Mouse (Mus musculus): ENCODE results near the gene Col27a1. TPM values are rescaled to one million over a fixed set of nuclear protein-coding genes. Genes with fewer than 3 reads are reported as not detected.

Col27a1 gene
- polyA plus RNA-seq, 1 experiment, result not detected

DNA sequence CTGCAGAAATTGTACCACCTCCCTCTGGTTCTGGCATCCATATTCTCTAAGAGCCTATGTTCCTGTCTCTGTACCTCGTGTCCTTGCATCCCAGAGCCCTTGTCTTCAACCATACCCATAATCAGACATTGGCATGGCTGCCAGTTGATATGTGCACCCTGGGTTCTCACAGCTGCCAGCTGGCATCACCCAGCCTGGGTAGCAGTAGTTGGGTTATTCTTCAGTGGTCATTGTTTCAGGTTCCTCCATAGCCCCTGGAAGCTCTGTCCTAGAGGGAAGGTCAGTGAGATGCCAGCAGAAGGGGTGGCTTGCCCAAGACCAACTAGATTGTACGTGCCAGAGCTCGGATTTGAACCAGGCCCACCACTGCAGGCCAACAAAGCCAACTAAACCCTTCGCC lies 77.9 kb downstream of the Col27a1 start:
- Histone ChIP-seq H3K4me3 (replicated peaks) (no peak overlapping the region), H3K4me1 (no peaks in the 10 kb centered on the region), H3K9me3 (no peaks in the 10 kb centered on the region)

DNA sequence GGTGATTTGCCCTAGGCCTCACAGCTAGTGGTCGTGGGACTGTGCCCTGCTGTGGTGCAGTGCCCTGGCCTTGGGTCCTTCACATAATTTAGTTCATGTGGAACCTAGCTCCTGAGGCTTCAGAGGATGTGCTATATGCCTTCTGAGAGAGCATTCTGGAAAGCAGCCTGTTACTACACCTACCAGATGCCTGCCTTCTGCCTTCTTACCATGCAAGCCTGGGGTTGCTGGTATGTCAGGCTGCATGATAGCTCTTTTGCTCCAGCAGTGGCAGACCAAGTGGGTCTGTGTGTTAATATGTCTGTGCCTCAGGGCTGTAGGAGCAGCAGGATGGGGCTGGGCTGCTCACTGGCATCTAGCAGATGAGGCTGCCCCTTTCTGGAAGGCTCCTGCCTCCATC lies 81.8 kb downstream of the Col27a1 start:
- TF ChIP-seq GATA1 (IDR thresholded peaks at IDR 0.05; ENCODE audit: borderline replicate concordance, low read length), result no peak
- TF ChIP-seq FLI1 (IDR thresholded peaks at IDR 0.05; ENCODE audit: low read length), result no peak
- H3K27me3 ChIP-seq (replicated peaks), result peaks cover 36% of the 10 kb centered on the region
- H3K9me3 ChIP-seq, result no peaks in the 10 kb centered on the region
- H3K4me1 ChIP-seq, result no peaks in the 10 kb centered on the region
- peak overlapping the region; percentile 12 for H3K4me3 ChIP-seq (replicated peaks)
- no peaks in the 10 kb centered on the region for H3K36me3 ChIP-seq (replicated peaks; ENCODE audit: low read length)

More for the DNA sequence above, 77.9 kb downstream of the Col27a1 start:
- TF ChIP-seq GATA1 (IDR thresholded peaks at IDR 0.05; ENCODE audit: borderline replicate concordance, low read length) (no peak), FLI1 (IDR thresholded peaks at IDR 0.05; ENCODE audit: low read length) (no peak)
- Histone ChIP-seq H3K36me3 (replicated peaks; ENCODE audit: low read length) (no peaks in the 10 kb centered on the region), H3K27me3 (replicated peaks) (peaks cover 24% of the 10 kb centered on the region)

DNA sequence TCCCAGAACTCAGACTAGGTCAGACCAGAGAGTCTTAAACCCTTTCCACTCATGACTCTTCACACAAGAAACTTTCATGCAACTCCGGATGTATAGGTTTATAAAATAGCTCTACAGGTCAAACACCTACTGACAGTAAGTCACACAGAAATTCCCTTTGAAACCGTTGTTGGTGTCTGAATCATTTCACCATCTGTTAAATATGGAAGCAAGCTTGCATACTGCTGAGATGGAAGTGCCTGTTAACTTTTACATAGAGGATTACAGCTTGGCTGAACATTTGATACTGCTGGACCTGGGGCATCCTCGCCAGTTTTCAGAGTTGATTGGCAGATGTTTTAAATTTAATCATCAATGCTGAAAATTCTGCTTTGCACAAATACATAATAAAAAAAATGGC lies 82.5 kb downstream of the Col27a1 start:
- Histone ChIP-seq H3K27me3 (replicated peaks) (peaks cover 40% of the 10 kb centered on the region), H3K9me3 (no peaks in the 10 kb centered on the region), H3K4me1 (no peaks in the 10 kb centered on the region), H3K36me3 (replicated peaks; ENCODE audit: low read length) (no peaks in the 10 kb centered on the region), H3K4me3 (replicated peaks) (no peak overlapping the region)
- TF ChIP-seq GATA1 (IDR thresholded peaks at IDR 0.05; ENCODE audit: borderline replicate concordance, low read length) (no peak), FLI1 (IDR thresholded peaks at IDR 0.05; ENCODE audit: low read length) (no peak)

DNA sequence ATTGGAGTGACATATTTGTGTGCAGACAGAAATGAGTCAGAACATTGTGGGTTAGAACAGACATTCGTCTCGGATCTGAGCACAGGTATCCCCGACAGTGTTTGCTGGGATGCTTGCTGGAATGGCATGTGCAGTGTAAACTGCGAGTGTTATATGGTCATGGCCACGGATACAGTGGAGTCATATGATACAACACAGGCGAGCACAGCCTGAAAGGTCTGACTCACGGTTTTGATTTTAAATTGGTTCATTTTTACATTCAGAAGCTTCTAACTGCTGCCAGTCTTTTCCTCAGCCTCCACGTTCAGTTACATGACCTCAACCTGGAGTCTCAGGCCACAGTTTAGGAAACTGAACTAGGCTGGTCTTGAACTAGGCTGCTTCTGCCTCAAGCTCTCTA lies 83.1 kb downstream of the Col27a1 start:
- Histone ChIP-seq H3K27me3 (replicated peaks) (peaks cover 41% of the 10 kb centered on the region), H3K4me3 (replicated peaks) (no peak overlapping the region), H3K9me3 (no peaks in the 10 kb centered on the region), H3K4me1 (no peaks in the 10 kb centered on the region), H3K36me3 (replicated peaks; ENCODE audit: low read length) (no peaks in the 10 kb centered on the region)
- no peak for TF ChIP-seq FLI1 (IDR thresholded peaks at IDR 0.05; ENCODE audit: low read length)
- no peak for TF ChIP-seq GATA1 (IDR thresholded peaks at IDR 0.05; ENCODE audit: borderline replicate concordance, low read length)

DNA sequence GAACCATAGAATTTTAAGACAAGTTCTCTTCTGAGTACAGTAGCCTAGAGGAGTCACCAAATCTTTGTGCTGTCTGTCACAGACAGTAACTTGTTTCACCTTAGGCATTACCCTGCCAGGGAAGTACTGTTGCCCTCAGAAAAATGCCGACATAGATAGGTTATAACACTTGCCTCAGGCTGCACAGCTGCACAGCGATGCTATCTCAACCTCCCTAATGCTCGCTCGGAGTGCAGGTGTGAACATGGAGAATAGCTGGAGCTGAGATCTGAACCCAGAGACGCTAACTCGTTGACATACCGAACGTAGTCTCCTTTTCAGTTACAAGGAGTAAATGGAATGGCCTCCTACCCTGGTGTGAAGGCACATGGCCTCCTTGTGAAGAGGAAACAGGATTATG lies 84.4 kb downstream of the Col27a1 start:
- no peak overlapping the region for H3K4me3 ChIP-seq (replicated peaks)
- no peaks in the 10 kb centered on the region for H3K9me3 ChIP-seq
- no peak for TF ChIP-seq GATA1 (IDR thresholded peaks at IDR 0.05; ENCODE audit: borderline replicate concordance, low read length)
- TF ChIP-seq FLI1 (IDR thresholded peaks at IDR 0.05; ENCODE audit: low read length), result no peak
- no peaks in the 10 kb centered on the region for H3K36me3 ChIP-seq (replicated peaks; ENCODE audit: low read length)
- peaks cover 50% of the 10 kb centered on the region for H3K27me3 ChIP-seq (replicated peaks)
- H3K4me1 ChIP-seq, result no peaks in the 10 kb centered on the region

DNA sequence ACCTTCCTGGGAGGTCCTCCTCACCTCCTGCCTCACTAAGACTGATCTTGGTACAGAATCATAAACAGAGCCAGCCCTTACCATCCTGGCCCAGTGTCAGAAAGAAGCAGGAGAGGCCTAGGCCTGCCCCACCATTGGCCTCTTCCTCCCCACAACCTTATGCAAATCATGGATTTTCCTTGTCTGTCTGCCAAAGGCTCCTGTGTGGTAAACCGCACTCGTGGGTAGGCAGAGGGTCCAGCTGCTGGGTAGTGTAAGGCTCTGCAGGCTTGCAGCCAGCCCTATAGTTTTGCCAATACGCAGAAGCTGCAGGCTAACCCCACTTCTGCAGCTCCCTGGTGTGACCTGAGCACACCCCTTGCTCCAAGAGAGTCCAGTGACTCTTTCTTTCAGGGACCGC lies 88.8 kb downstream of the Col27a1 start:
- Histone ChIP-seq H3K27me3 (replicated peaks) (peaks cover 64% of the 10 kb centered on the region), H3K4me3 (replicated peaks) (no peak overlapping the region), H3K36me3 (replicated peaks; ENCODE audit: low read length) (no peaks in the 10 kb centered on the region), H3K9me3 (no peaks in the 10 kb centered on the region), H3K4me1 (peaks cover 4% of the 10 kb centered on the region; the same call in 1 of the 2 replicates)
- no peak for TF ChIP-seq GATA1 (IDR thresholded peaks at IDR 0.05; ENCODE audit: borderline replicate concordance, low read length)
- TF ChIP-seq FLI1 (IDR thresholded peaks at IDR 0.05; ENCODE audit: low read length), result no peak

DNA sequence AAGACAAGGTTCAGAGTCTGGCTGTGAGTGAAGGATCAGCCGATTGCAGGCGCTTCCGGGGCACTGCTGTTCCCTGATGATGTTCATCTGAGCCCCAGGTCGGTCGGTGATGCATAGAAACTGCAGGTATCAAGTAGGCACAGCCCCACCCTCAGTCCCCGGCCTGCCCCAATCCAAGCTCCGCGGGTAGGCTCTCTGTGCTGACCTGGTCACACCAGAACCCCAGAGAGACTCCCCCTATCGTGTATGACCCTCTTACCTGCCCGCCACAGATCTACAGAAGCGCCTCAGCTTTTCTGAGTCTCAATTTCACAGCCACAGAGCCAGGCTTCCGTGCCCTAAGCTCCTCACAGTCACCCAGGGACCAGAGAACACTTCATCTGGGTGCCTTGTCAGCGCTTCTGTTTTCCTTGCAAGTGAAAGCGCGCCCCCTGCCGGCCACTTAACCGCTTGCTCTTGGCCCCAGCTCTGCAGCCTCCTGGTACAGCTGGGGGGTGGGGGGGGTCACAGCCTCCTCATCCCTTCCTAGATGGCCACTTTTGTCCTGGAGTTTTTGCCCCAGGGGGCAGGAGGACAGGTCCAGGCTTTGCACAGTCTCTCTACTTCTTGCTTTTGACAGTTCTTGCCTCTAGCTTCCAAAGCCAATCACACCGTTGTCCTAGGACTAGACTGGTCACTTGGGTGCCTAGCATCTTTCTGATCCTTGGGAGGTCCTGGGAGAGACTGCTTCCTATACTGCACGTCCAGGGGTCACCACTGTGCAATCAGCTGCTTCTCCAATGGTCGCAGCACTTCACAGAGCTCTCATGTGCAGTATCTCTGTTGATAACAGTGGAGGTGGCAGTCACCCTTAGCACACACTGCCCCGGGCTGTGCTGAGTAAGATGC lies 93.6 kb downstream of the Col27a1 start:
- Histone ChIP-seq H3K4me3 (replicated peaks) (no peak overlapping the region), H3K4me1 (peaks cover 4% of the 10 kb centered on the region; the same call in 1 of the 2 replicates), H3K9me3 (no peaks in the 10 kb centered on the region), H3K27me3 (replicated peaks) (peaks cover 73% of the 10 kb centered on the region), H3K36me3 (replicated peaks; ENCODE audit: low read length) (no peaks in the 10 kb centered on the region)
- TF ChIP-seq FLI1 (IDR thresholded peaks at IDR 0.05; ENCODE audit: low read length) (no peak), GATA1 (IDR thresholded peaks at IDR 0.05; ENCODE audit: borderline replicate concordance, low read length) (no peak)

DNA sequence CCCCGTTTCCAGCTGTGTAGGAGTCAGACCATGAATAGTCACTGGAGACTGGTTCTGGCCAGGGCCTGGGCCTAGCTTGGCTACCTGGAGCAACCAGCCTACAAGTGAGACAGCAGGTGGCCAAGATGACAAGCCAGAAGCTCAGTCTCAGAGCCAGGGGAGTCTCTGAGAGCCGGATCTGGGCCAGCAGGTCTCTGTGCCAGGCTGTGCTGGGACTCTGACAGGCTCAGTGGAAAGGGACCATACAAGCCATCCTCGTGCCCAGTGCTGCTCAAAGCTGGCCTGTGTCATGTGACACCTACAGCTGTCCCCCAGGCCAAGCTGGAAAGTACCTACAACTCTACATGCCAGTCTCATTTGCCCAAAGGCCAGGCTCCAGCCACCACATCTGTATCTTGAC lies 94.5 kb downstream of the Col27a1 start:
- peaks cover 72% of the 10 kb centered on the region for H3K27me3 ChIP-seq (replicated peaks)
- no peak for TF ChIP-seq FLI1 (IDR thresholded peaks at IDR 0.05; ENCODE audit: low read length)
- TF ChIP-seq GATA1 (IDR thresholded peaks at IDR 0.05; ENCODE audit: borderline replicate concordance, low read length), result no peak
- no peaks in the 10 kb centered on the region for H3K9me3 ChIP-seq
- H3K4me1 ChIP-seq, result peaks cover 4% of the 10 kb centered on the region; the same call in 1 of the 2 replicates
- H3K4me3 ChIP-seq (replicated peaks), result no peak overlapping the region
- no peaks in the 10 kb centered on the region for H3K36me3 ChIP-seq (replicated peaks; ENCODE audit: low read length)

DNA sequence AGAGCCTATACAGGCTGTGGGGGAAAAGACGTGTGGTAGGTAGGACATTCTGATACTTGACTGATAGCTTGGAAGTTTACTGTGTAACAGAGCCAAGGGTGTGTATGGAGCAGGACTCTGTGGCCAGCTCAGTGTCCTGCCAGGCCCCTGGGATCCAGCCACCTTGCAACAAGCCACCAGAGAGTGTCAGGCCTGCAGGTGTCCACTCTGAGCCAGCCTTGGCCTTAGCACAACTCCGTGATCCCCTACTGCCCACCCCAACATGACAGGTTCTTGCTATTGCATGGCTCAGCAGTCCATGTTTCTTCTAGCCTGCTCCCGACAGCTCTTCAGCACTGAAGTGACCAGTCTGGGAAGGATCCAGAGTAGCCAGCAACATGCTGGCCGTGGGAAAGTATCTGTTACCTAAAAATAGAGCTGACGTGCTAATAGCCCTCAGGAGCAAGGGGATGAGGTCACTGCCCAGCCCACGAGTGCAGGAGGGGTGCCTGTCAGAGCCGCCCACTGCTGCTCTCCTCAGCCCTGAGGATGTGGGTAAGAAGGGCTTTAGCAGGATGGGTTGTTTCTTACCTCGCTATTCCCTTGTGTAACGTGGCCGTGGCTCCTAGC lies 96.5 kb downstream of the Col27a1 start:
- no peaks in the 10 kb centered on the region for H3K36me3 ChIP-seq (replicated peaks; ENCODE audit: low read length)
- peaks cover 3% of the 10 kb centered on the region; the same call in 1 of the 2 replicates for H3K4me1 ChIP-seq
- no peak for TF ChIP-seq GATA1 (IDR thresholded peaks at IDR 0.05; ENCODE audit: borderline replicate concordance, low read length)
- H3K4me3 ChIP-seq (replicated peaks), result no peak overlapping the region
- H3K9me3 ChIP-seq, result no peaks in the 10 kb centered on the region
- H3K27me3 ChIP-seq (replicated peaks), result peaks cover 75% of the 10 kb centered on the region

DNA sequence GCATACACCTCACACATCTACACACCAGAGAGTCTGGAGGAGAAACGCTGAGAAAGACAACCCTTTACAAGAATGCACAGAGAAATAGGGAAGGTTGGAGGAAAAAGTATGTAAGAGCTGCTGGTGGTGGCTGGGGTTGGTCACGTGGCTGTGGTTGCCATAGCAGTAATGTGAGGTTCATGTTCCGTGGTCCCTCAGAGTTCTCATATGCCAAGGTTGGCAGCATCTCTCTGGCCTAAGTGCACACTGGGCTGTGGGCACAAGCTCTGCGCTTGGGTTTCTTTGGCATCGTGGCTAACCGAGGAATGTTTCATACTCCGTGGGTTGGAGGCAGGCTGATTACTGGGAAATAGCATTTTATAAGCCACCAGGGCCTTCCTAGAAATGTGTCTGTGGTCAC lies 97.6 kb downstream of the Col27a1 start:
- H3K36me3 ChIP-seq (replicated peaks; ENCODE audit: low read length), result no peaks in the 10 kb centered on the region
- peaks cover 74% of the 10 kb centered on the region for H3K27me3 ChIP-seq (replicated peaks)
- no peaks in the 10 kb centered on the region for H3K9me3 ChIP-seq
- TF ChIP-seq GATA1 (IDR thresholded peaks at IDR 0.05; ENCODE audit: borderline replicate concordance, low read length) (no peak), FLI1 (IDR thresholded peaks at IDR 0.05; ENCODE audit: low read length) (no peak)
- H3K4me3 ChIP-seq (replicated peaks), result no peak overlapping the region
- H3K4me1 ChIP-seq, result peaks cover 13% of the 10 kb centered on the region
